Mouse (Mus musculus) megakaryocyte, adult 5-6 weeks (primary cell): Measurements from ENCODE around the gene Aig1. TPM values are rescaled to one million over a fixed set of nuclear protein-coding genes. Genes with fewer than 3 reads are reported as not detected.

Source experiments
- ATAC-seq: 2 replicates; pipeline ENCODE4 v1.8.0; 2016; ENCODE audit warnings: mild to moderate bottlenecking, inconsistent platforms; ENCODE audit not compliant: poor library complexity, severe bottlenecking
- total RNA-seq, 2 experiments: library from RNA; stranded (forward) in 1 of 2; stranded (reverse) in 1 of 2; fragments of 153-499, 151-499 nt in 1 of 2; fragments of 221-1000, 200-1000 nt in 1 of 2; gene quantifications; 2 replicates each; pipeline versions ENCODE4 v1.2.3 to v1.2.4; 2015 to 2017

Aig1 gene
- total RNA-seq, 2 experiments from 2014 or later = 3.5 to 7.3 TPM

DNA sequence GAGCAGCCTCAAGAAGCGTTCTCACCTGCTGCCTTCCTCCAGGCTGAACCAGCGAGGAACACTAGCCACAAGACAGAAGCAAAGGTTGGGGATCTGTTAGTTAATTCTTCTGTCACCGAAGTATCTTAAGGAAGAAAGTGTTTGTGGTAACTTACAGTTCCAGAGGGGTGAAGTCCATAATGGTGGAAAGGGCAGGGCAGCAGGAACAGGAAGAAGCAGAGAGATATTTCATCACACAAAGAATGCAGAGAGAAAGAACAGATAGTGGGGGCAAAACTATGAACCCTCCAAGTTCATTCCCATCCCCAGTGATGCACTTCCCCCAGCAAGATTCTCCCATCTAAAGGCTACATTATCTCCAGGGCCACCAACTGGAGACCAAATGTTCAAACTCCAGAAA is 13.7 kb downstream of the Aig1 start:
- ATAC-seq = no peak

DNA sequence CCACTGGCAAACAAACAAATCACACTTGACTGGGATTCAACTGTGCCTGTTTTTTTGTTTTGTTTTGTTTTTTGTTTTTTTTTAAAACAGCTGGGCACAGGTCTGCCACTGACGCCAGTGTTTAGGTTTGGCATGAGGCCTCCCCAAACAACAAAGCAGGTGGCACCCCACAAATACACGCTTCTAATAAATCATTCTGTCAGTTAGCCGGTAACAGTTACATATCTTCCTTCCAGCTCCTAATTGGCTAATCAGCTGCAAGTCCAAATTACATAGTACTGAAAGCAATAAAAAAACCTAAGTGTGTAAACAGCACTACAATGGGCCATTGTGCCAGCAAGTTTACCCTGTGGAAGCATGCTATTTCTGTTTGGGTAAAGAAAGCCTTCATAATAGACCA is 18.7 kb downstream of the Aig1 start:
- ATAC-seq = no peak

DNA sequence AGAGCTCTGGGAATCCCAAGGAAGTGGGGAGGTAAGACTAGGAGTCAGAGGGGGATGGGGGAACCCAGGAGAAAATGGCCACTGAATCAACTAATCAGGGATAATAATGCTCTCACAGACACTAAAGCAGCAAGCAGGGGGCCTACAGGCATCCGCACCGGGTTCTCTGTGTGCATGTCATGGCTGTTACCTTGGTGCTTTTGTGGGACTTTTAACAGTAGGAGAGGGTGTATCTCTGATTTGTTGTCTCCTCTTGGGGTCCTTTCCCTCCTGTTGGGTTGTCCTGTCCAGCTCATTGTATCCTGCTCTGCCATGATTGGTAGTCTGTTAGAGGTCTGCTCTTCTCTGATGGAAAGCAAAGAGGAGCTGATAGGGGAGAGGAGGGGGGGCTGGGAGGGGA is 19.6 kb downstream of the Aig1 start:
- ATAC-seq = no peak

DNA sequence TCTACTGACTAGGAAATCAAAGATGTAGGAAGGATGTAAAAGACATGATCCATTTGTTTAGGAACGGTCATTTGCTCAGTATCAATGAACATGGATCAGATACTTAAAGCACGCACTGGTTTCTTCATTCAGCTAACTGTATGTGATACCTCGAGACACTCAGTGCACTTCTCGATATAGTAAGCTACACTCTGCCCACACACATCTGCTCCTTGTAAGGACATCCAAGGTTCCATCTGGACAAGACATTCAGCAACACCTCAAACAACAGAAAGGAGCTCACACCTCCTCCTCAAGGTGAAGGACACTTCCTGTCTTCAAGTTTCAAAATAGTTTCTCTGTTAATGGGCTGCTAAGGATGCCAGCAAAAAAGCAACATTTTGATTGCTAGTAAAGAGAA is 23.9 kb downstream of the Aig1 start:
- no peak for ATAC-seq

DNA sequence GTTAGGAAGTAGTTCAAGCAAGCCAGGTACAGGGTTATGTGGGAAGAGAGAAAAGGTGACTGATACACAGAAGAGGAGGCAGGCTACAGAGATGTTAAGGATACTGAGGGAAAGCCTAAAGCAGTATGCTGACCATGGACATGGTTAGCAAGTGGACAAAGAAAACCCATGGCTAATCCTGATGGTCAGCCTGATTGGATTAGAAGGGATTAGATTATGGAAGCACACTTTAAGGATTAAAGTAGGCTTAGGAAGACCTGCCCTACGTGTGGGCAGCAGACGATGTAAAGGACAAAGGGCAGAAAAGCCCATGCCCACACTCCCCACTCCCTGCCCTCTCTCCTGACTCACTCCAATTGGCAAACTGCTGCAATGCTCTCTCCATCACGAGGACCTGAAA is 25.0 kb downstream of the Aig1 start:
- ATAC-seq = no peak

DNA sequence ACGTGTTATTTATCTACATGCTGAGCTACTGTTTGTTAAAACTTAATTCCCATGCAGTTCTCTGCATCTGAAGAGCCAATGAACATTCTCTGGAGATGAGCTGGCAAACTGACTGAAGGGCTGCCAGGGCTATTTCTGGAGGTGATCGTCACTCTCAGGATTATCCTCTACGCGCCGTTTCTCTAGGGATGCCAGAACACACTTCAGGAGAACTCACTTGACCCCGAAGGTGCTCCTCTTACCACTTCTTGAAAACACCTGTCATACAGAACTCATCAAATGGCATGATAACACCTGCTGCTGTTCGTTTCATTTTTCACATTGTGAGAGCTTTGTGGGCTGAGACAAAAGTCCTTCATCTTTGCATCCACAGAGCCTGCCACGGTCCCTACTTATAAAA is 25.9 kb downstream of the Aig1 start:
- ATAC-seq = no peak

DNA sequence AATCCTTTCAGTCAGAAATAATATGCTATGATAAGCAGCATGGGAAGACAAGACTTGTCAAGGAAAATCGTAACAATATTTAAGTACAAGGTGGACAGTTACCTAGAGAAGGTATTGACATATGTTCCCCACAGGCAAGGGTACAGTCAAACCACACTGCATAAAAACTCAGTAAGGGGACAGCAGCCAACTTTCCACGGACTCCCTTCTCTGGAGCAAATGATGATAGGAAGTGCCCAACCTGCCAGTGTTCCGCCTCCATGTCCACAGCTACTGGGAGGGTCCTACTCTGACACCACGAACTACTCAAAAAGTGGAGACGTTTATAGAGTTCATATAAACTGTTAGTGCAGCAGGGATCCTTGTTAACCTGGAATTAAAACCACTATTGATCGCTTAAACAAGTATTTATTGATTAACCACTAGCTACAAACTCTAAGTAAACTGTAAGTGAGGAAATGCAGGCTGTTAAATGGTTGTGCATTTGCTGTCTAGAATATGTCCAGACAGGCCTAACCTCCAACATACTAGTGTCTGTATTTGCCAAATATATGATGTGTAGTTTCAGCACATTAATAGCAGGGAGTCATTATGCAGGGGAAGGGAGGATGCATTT is 30.2 kb downstream of the Aig1 start:
- no peak for ATAC-seq

DNA sequence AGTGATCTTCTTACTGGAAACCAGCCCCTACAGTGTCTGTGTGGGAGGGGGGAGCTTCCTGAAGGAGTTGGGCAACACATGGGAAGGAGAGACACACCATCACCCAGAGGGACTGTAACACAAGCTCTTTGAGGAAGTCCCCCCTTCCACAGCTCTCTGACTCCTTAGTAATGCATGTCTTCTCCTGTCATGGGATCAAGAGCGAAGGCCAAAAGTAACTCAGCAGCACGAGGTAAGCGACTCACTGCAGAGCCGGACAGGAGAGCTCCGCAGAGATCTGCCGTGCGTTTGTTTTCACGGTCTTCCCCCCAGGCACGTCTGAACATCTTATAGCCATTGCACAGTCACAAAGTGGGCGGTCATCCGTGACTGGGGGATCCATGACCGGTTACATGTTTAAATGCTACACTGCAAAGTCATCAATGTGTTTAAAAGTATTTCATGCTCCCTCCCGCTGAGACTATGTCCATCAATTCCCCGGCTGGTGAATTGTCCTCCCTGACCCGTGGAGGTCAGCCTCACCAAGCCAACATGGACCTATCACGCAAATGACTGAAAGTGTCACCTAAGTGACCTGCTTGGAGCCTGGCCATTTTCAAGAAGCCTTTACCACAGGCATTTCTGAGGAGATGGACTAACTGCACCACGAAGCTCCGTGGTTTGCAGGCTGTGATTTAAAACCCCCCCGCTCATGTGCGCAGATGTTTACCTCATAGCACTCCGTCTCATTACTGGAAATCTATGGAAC is 30.9 kb downstream of the Aig1 start:
- ATAC-seq = peak; percentile 36

DNA sequence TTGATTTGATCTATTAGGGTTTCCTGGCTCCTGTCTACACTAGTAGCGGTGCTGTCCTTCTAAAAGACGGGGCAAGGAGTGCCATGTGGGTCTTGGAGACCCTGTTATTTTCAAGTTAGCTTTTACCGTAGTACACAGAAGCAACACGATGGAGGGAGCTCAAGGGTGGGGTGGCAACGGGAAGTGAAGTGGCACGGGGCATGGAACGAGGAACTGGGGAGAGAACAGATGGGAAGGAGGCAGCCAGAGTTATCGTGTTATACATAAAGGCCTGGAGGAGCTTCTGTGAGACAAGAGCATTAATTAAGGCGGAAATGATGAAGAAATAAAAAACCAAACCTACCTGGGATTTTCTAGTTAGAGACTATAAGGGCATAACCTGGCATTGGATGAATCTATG is 31.8 kb downstream of the Aig1 start:
- ATAC-seq = peak; percentile 58; the same call in 1 of the 2 replicates

DNA sequence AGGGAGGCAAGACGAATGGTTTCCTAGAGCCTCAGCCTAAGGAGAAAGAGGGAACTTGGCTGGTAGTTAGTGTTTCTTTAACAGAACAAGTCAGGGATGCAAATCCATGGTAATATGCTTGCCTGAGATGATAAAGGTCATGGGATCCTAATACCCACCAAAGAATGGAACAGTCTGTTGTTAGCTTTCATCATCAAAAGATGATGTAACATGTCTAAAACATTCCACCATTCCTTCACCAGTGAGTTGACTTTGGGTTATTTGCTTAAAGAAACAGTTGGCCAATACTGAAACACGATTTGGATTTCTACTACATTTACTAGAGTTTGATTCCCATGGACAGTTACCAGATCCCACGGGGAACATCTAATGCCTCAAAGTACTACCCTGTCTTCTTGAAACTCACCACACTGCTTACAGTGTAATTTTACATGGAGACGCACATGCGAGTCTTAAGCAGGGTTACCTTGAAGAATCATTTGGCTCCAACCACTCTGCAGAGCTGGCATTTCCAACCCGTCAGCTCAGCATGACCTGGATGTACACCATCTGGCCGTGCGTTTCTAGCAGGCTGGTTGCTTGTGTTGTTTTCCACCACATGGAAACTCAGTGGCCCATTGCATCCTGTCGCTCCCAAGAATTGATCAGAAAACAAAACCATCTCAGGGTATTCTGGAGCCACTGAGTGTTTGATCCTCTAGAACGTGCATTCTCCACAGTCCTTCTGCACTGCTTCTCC is 32.9 kb downstream of the Aig1 start:
- ATAC-seq = no peak

DNA sequence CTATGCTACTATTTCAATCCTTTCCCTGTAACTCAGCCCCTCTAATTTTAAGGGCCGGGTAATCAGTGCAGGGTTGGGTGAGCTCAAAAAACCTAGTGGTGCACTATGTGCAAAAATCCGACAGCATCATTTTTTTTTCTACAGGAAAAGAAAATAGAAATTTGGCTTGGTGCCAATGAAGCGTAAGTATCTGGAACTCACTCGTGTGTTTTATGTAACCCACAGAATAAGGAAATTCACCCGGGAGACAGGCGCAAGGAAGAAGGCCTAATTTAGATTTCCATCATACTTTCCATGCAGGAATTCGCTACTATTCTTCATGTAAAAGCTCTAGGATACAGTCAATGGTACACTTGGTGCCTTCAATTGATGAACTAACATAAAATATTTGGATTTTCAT is 34.7 kb downstream of the Aig1 start:
- no peak for ATAC-seq

DNA sequence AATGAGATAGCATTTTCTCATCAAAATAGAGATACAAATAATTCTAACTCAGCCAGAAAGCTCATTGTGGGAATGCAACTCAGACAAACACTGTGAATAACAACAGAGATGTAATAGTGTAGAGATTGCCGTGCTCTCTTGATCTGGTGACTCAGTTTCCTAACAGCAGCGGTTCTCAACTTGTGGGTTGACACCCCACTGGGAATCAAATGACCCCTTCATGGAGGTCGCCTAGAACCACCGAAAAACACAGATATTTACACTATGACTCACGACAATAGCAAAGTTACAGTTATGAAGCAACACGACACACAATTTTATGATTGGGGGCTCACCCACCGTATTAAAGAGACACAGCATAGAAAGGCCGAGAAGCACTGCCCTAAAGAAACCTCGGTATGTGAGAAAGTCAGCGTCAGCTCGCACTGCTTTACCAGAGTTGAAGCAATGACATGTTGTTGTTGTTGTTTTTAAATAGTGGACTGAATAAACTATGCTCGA is 35.7 kb downstream of the Aig1 start:
- ATAC-seq = no peak

DNA sequence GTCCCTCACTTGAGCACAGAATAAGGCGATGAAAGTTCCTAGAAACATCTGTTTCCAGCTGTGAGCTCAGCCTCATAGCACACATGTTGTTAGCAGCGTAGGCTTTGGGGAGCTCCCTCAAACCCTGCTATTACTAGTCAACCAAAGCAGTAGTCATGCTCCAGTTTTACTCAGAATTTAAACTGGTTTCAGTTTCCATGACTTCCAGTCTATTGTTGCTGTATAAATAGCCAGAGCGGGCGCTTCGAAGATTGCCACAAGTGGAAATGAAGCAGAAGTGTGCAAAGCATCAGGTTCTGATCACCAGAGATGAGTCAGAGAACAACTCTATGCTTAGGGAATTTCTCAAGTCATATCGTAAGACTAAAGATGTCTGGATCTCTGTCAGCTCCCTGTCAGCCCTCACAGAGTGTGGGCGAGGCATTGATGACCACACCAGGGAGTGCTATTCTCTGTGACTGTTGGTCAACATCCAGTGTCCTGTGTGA is 36.2 kb downstream of the Aig1 start:
- ATAC-seq = peak; percentile 62

DNA sequence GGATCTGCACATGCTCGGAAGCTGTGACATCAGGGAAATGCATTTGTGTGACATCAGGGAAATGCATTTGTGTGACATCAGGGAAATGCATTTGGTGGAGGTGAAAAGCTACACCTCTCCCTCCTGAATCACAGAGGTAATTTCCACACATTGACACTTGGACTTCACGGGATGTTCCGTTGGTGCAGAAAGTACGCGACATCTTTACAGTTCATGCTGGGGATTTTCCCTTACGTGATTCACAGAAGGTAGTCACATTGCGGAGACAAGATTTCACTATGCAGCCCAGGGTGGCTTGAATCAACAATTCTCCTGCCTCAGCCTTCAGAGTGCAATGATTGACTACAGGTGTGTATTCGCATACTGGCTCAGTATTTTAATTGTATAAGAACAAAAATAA is 41.6 kb downstream of the Aig1 start:
- ATAC-seq = no peak

DNA sequence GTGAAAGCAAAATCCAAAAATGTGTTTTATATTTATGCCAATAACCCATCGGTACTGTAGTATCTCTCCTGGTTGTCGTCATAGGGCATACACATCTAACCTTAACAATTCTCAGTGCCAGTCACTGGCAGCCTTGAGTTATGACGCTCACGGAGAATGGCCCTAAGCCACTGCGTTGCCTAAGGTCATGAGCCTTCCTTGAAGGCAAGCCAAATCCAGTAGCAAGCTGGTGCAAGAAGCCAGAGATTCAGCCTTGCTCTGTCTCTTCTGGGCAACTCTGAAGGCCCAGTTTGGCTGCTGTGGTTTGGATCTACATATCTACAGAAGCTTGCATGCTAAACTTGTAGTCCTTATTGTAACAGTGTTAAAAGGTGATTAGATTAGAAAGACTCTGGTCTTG is 55.2 kb downstream of the Aig1 start:
- no peak for ATAC-seq

DNA sequence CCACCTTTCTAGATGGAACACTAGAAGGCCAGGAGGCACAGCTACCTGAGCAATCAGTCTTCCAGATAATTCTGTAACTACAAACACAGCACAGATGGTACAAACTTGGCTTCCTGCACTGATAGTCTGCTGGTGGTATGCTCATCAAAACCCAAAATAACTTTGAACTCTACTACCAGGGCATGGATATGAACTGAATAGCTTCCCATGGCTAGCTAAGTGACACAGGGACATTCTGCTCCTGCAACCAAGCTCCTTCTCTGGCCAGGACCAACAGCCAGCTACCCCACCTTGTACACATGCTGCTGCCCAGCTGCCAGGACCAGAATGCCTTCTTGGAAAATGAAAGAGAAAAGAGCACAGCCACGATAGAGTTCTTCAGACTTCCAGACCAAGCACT is 60.5 kb downstream of the Aig1 start:
- ATAC-seq = no peak

DNA sequence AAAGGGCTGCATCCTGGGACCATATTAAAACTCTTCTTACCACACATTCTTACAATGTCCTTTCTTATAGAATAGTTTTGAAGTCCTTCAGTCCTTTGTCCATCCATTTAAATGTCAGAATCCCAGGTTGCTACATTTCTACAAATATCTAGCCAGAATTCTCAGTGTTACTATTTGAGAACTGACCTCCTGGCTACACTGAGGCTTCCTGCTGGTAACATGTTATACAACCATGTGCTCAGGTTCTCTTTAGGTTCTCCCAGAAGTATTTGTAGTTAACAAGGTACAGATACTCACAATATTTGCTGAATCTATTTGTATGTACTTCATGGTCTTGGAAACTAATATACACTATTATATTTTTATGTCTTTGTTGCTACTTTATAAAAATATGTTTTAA is 62.0 kb downstream of the Aig1 start:
- ATAC-seq = no peak

DNA sequence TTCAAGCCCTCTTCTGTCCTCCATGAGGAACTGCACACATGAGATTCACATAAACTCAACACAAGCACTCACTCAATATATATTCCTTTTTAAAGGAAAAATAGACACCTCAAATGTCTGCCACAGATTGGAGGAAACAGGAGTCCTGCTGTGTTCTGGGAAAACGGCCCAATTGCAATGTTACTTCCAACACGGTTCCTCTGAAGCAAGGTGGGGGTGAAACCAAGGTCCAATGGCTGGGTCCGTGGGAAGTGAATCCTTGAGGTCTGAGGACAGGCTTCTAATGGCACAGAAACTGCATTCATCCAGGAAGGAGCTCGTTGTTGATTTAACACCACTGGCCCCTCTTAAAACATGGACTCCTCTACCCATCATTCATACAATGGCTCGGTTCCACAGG is 67.5 kb downstream of the Aig1 start:
- ATAC-seq = no peak

DNA sequence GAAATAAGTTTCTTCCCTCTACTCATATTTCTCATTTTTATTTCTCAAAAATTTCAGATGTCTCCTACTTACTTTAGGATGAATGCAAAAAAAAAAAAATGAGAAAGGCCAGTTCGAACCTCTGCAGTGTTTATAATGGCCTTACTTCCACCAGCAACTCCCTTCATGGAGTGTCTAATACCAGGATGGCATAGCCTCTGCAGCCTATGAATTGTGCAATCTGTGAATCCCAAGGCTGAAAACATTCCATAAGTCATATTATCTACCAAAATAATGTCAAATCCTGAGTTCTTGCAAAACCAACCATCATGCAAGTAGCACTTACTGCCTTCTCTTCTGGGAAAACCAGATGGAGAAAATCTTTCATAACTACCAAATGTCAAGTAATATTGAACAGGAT is 75.3 kb downstream of the Aig1 start:
- ATAC-seq = no peak

DNA sequence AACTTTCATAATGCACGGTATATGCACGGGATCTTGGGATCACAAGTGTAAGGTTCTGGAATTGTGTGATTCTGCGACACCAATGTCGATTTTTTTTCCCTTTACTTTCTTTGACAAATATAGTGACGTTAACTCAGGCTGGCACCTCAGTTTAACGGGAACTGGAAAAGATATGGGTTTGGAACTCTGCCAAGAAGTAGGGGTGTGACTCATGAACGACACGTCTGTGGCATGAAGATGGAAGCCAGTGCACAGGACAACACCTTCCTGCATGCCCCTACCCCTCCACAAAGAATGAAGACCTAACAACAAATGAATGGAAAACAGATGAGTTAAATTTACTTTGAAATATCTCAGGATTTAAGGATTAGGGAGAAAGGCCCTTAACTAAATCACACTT is 76.0 kb downstream of the Aig1 start:
- no peak for ATAC-seq

DNA sequence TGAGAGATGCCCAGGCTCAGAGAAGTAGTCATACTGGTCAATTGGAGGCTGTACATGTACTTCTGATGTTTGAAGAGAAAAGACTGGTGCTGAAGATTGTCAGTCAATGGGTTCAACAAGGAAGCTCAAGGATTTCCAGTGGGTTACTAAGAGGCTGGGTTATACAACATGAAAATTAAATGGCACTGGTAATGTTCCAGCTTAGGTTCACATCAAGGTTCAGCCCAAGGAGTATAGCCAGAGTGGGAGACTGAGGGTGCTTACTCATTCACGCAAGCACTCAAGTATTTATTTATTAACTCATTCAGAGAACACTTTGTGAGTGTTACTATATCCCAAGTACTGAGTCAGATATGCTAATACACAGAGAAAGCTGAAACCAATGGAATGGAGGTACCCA is 79.2 kb downstream of the Aig1 start:
- no peak for ATAC-seq

DNA sequence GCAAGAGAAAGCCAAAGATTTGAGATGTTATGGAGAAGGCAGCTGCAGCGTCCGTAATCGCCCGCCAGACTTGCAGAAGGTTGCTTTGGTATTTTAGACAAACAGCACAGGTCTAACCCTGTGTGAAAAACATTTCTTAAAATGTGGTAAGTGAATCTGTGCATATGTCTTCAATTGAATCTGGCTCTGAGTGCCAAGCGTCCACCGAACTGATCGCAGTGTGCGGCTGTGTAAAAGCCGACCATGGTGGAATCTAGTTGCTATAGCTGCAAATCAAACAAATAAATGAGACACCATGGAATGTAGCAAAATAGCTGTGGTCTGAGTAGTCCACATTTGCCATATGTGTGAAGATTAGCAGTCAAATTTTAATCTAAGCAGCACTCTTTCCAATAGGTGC is 80.7 kb downstream of the Aig1 start:
- ATAC-seq = no peak
